Mouse (Mus musculus) cerebellum, adult 9-10 months (tissue): ENCODE measurements around the gene Ciz1.

ENCODE experiments used
- DNase-seq: peaks from one replicate; pipeline ENCODE4 v3.0.0; 2022

Ciz1 gene

GRCm38 (mm10) chr2:32320721-32321120, 31.4 kb upstream of the Ciz1 start:
- no peak for DNase-seq

GRCm38 (mm10) chr2:32321591-32322298, 30.4 kb upstream of the Ciz1 start:
- DNase-seq, result no peak

GRCm38 (mm10) chr2:32322754-32323741, 29.1 kb upstream of the Ciz1 start:
- no peak for DNase-seq

GRCm38 (mm10) chr2:32324322-32324721, 27.8 kb upstream of the Ciz1 start:
- DNase-seq, result no peak

GRCm38 (mm10) chr2:32325342-32325741, 26.8 kb upstream of the Ciz1 start:
- no peak for DNase-seq

- DNase-seq, result no peak
Observed at GRCm38 (mm10) chr2:32327200-32327599, 24.9 kb upstream of the Ciz1 start.

- no peak for DNase-seq
Observed at GRCm38 (mm10) chr2:32328911-32329460, 23.1 kb upstream of the Ciz1 start.

GRCm38 (mm10) chr2:32329531-32329930, 22.6 kb upstream of the Ciz1 start:
- DNase-seq, result no peak

- peak; percentile 66 for DNase-seq
Observed at GRCm38 (mm10) chr2:32332159-32332558, 20.0 kb upstream of the Ciz1 start.

- DNase-seq, result no peak
Observed at GRCm38 (mm10) chr2:32335888-32336287, 16.2 kb upstream of the Ciz1 start.

GRCm38 (mm10) chr2:32339912-32340642, 12.1 kb upstream of the Ciz1 start:
- peak; percentile 68 for DNase-seq

- DNase-seq, result peak; percentile 75
Observed at GRCm38 (mm10) chr2:32340836-32341633, 11.1 kb upstream of the Ciz1 start.

- DNase-seq, result peak; percentile 75
Observed at GRCm38 (mm10) chr2:32341634-32341939, 10.5 kb upstream of the Ciz1 start.

GRCm38 (mm10) chr2:32342039-32342438, 10.1 kb upstream of the Ciz1 start:
- peak; percentile 66 for DNase-seq

GRCm38 (mm10) chr2:32342539-32343350, 9.4 kb upstream of the Ciz1 start:
- DNase-seq, result peak; percentile 93

GRCm38 (mm10) chr2:32343351-32343671, 8.8 kb upstream of the Ciz1 start:
- no peak for DNase-seq

- peak; percentile 99 for DNase-seq
Observed at GRCm38 (mm10) chr2:32344056-32344455, 8.1 kb upstream of the Ciz1 start.

- DNase-seq, result no peak
Observed at GRCm38 (mm10) chr2:32344598-32345321, 7.4 kb upstream of the Ciz1 start.

- no peak for DNase-seq
Observed at GRCm38 (mm10) chr2:32347019-32347418, 5.1 kb upstream of the Ciz1 start.

- DNase-seq, result peak; percentile 84
Observed at GRCm38 (mm10) chr2:32348311-32348710, 3.8 kb upstream of the Ciz1 start.
